Mouse (Mus musculus): ENCODE data around the gene Etv5. TPM values are rescaled to one million over a fixed set of nuclear protein-coding genes. Genes with fewer than 3 reads are reported as not detected.
"Not testable (repeated sequence)": the region's sequence is repeated elsewhere in the genome, so short reads cannot be mapped to it uniquely, and the experiment has no call there.

The Etv5 gene
- polyA plus RNA-seq, 1 experiment from 2014 or later: 13.4 TPM

- Histone ChIP-seq H3K36me3 (ENCODE audit: control insufficient read depth, insufficient read depth, low read length) (no peaks in the 10 kb centered on the region), H3K4me1 (ENCODE audit: control insufficient read depth, insufficient read depth, low read length) (no peaks in the 10 kb centered on the region), H3K9ac (ENCODE audit: low read length) (no peak overlapping the region), H3K27ac (ENCODE audit: low read depth, low read length) (no peak overlapping the region), H3K27me3 (ENCODE audit: control insufficient read depth, insufficient read depth, low read length) (no peaks in the 10 kb centered on the region), H3K9me3 (ENCODE audit: control insufficient read depth, low read length) (no peaks in the 10 kb centered on the region), H3K4me3 (ENCODE audit: low read depth, low read length) (no peak overlapping the region), H3K4me2 (no peak overlapping the region)
- WGBS: 84% methylated on average over 15 of the region's 15 CpGs
- ATAC-seq (ENCODE audit: low FRiP score) (no peak), DNase-seq (ENCODE audit: low spot score, missing footprints) (no peak)
These were observed 44.2 kb downstream of the Etv5 start for GRCm38 (mm10) chr16:22395093-22395844.

DNA sequence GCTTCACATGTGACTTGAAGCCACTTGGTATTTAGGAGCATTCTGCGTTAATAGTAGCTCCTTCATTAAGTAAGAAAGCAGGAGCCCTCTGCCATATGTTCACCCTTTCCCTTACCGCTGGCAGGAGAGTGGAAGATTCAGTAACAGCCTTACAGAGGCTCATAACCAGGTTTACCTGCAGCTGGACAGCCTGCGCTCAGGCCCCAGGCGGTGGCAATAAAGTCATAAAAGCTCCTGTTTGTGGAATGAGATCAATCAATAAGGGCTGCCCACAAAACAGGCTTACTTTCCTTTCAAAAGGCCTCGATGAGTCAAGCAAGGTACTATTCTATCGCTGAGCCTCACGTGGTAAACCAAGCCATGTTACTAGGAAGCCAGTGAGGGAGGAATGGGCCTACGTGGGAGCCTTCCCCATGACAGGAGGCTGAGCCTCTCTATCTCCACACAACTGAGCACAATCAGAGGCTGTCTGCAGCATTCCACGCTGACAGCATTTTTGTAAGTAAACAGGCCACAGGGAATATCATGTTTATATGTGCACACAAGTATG is 49.1 kb downstream of the Etv5 start:
- DNase-seq (ENCODE audit: low spot score, missing footprints): peak; percentile 51
- no peak overlapping the region for H3K4me2 ChIP-seq
- H3K36me3 ChIP-seq (ENCODE audit: control insufficient read depth, insufficient read depth, low read length): no peaks in the 10 kb centered on the region
- H3K4me3 ChIP-seq (ENCODE audit: low read depth, low read length): no peak overlapping the region
- no peak for ATAC-seq (ENCODE audit: low FRiP score)
- no peaks in the 10 kb centered on the region for H3K27me3 ChIP-seq (ENCODE audit: control insufficient read depth, insufficient read depth, low read length)
- H3K27ac ChIP-seq (ENCODE audit: low read depth, low read length): no peak overlapping the region
- no peak overlapping the region for H3K9ac ChIP-seq (ENCODE audit: low read length)
- WGBS: 88% methylated on average over 9 of the region's 9 CpGs
- H3K4me1 ChIP-seq (ENCODE audit: control insufficient read depth, insufficient read depth, low read length): no peaks in the 10 kb centered on the region
- H3K9me3 ChIP-seq (ENCODE audit: control insufficient read depth, low read length): no peaks in the 10 kb centered on the region

DNA sequence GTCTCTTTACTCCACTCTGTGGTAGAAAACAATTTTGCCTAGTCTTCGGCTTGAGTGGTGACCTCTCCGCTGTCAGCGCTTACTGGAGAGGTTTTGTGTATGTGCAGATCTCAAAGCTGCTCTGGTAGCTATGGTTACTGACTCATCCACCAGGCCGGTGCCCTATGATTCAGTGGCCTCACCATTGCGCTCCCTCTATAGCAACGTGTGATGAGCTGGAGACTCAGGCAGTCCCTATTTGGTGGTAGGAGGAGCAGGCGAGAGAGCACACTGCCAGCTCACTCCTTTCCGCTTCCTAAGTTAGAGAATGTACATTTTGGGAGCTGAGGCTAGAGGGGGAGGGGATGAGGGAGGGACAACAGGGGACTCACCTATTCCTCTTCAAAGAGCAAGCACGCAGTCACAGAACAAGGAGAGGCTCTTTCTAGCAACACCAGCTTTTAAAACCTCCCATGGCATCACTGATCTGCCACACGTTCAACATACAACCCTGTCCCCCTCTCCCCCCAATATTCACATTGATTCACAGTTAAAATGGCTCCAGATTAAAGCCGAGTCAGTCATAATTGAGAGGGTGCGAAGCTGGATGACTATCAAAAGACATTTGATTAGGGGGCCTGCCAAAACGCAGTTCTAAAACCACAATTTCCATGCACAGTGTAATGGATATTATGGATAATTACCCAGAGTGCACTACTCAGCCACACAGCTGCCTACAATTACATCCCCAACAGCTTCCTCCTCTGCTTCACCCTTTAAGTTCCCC is 50.2 kb downstream of the Etv5 start:
- ATAC-seq (ENCODE audit: low FRiP score): no peak
- Histone ChIP-seq H3K4me2 (no peak overlapping the region), H3K36me3 (ENCODE audit: control insufficient read depth, insufficient read depth, low read length) (no peaks in the 10 kb centered on the region), H3K9ac (ENCODE audit: low read length) (no peak overlapping the region), H3K4me1 (ENCODE audit: control insufficient read depth, insufficient read depth, low read length) (no peaks in the 10 kb centered on the region), H3K27ac (ENCODE audit: low read depth, low read length) (no peak overlapping the region), H3K9me3 (ENCODE audit: control insufficient read depth, low read length) (no peaks in the 10 kb centered on the region), H3K4me3 (ENCODE audit: low read depth, low read length) (no peak overlapping the region), H3K27me3 (ENCODE audit: control insufficient read depth, insufficient read depth, low read length) (no peaks in the 10 kb centered on the region)
- whole genome bisulfite sequencing: 83% methylated on average over 13 of the region's 13 CpGs
- DNase-seq (ENCODE audit: low spot score, missing footprints): peak; percentile 39

DNA sequence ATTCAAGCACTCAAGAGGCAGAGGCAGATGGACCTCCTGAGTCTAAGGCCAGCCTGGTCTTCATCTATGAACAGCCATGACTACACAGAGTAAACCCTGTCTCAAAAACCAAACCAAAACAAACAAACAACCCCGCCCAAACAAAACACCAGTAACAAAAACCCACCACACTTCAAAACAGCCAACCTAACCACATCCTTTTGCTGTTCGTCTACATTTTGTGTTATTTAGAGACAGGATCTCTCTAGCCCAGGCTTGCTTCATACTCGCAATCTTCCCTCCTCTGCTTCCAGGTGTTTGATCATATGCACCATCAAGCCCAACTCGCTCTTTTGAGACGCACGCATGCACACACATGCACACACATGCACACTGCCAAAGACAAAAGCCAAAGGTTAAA is 51.8 kb downstream of the Etv5 start:
- ATAC-seq (ENCODE audit: low FRiP score) (no peak), DNase-seq (ENCODE audit: low spot score, missing footprints) (peak; percentile 21)
- Histone ChIP-seq H3K4me3 (ENCODE audit: low read depth, low read length) (no peak overlapping the region), H3K9me3 (ENCODE audit: control insufficient read depth, low read length) (no peaks in the 10 kb centered on the region), H3K27ac (ENCODE audit: low read depth, low read length) (no peak overlapping the region), H3K4me1 (ENCODE audit: control insufficient read depth, insufficient read depth, low read length) (no peaks in the 10 kb centered on the region), H3K4me2 (no peak overlapping the region), H3K27me3 (ENCODE audit: control insufficient read depth, insufficient read depth, low read length) (no peaks in the 10 kb centered on the region), H3K9ac (ENCODE audit: low read length) (no peak overlapping the region), H3K36me3 (ENCODE audit: control insufficient read depth, insufficient read depth, low read length) (no peaks in the 10 kb centered on the region)
- 94% methylated on average over 6 of the region's 6 CpGs for WGBS

GRCm38 (mm10) chr16:22382018-22382417 is 57.5 kb downstream of the Etv5 start:
- not testable (repeated sequence) for H3K4me1 ChIP-seq (ENCODE audit: control insufficient read depth, insufficient read depth, low read length); H3K4me2 ChIP-seq; H3K27ac ChIP-seq (ENCODE audit: low read depth, low read length); DNase-seq (ENCODE audit: low spot score, missing footprints); H3K36me3 ChIP-seq (ENCODE audit: control insufficient read depth, insufficient read depth, low read length); H3K27me3 ChIP-seq (ENCODE audit: control insufficient read depth, insufficient read depth, low read length); ATAC-seq (ENCODE audit: low FRiP score); H3K4me3 ChIP-seq (ENCODE audit: low read depth, low read length); H3K9ac ChIP-seq (ENCODE audit: low read length); H3K9me3 ChIP-seq (ENCODE audit: control insufficient read depth, low read length)
- WGBS: 87% methylated on average over 6 of the region's 7 CpGs

DNA sequence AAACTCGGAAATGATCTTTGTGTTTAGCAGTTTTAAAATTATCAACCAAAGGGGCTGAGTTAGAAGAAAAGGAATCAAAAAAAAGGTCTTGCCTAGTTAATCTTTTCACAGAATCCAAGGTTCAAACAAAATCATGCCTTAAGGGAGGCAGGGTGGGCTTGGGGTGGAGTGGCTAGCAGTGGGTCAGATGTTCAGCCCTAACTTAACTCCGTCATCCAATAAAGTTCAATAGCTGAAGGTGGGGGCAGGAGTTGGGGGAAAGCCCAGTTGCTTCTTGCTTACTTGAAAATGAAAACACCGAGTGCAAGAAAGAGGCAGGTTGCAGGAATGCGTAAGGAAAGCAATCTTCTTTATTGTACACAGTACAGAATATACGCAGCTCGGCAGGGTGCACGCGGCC is 58.5 kb downstream of the Etv5 start:
- Histone ChIP-seq H3K27ac (ENCODE audit: low read depth, low read length) (no peak overlapping the region), H3K9me3 (ENCODE audit: control insufficient read depth, low read length) (no peaks in the 10 kb centered on the region), H3K4me1 (ENCODE audit: control insufficient read depth, insufficient read depth, low read length) (peaks cover 3% of the 10 kb centered on the region; the same call in 1 of the 2 replicates), H3K9ac (ENCODE audit: low read length) (no peak overlapping the region), H3K27me3 (ENCODE audit: control insufficient read depth, insufficient read depth, low read length) (no peaks in the 10 kb centered on the region), H3K36me3 (ENCODE audit: control insufficient read depth, insufficient read depth, low read length) (no peaks in the 10 kb centered on the region), H3K4me3 (ENCODE audit: low read depth, low read length) (no peak overlapping the region), H3K4me2 (no peak overlapping the region)
- ATAC-seq (ENCODE audit: low FRiP score) (no peak), DNase-seq (ENCODE audit: low spot score, missing footprints) (no peak)
- whole genome bisulfite sequencing: 83% methylated on average over 8 of the region's 8 CpGs

DNA sequence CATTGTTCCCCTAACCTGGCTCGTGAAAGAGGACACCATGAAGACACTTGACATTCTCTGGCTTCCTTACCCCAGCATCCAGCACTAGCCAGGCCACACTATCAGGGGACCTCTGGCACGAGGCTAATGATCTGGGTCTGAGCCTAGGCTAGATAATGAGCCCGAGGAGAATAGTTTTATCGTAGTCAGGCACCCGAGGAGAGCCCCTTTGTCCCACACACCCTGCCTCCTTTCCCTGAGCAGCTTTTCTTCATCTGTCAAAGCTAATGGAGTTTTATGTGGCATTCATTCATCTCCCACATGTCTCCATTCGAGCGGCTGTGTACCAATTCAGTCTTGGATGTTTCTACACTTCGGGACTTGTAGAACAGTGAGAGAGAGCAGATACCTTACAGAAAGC is 59.5 kb downstream of the Etv5 start:
- ATAC-seq (ENCODE audit: low FRiP score) (no peak), DNase-seq (ENCODE audit: low spot score, missing footprints) (peak; percentile 51)
- no peaks in the 10 kb centered on the region for H3K9me3 ChIP-seq (ENCODE audit: control insufficient read depth, low read length)
- no peak overlapping the region for H3K9ac ChIP-seq (ENCODE audit: low read length)
- no peak overlapping the region for H3K27ac ChIP-seq (ENCODE audit: low read depth, low read length)
- no peaks in the 10 kb centered on the region for H3K36me3 ChIP-seq (ENCODE audit: control insufficient read depth, insufficient read depth, low read length)
- no peak overlapping the region for H3K4me2 ChIP-seq
- WGBS: 36% methylated on average over 8 of the region's 8 CpGs
- H3K4me1 ChIP-seq (ENCODE audit: control insufficient read depth, insufficient read depth, low read length): peaks cover 3% of the 10 kb centered on the region; the same call in 1 of the 2 replicates
- no peak overlapping the region for H3K4me3 ChIP-seq (ENCODE audit: low read depth, low read length)
- H3K27me3 ChIP-seq (ENCODE audit: control insufficient read depth, insufficient read depth, low read length): no peaks in the 10 kb centered on the region

GRCm38 (mm10) chr16:22379342-22379741 is 60.2 kb downstream of the Etv5 start:
- H3K4me1 ChIP-seq (ENCODE audit: control insufficient read depth, insufficient read depth, low read length): peaks cover 3% of the 10 kb centered on the region; the same call in 1 of the 2 replicates
- no peak overlapping the region for H3K4me2 ChIP-seq
- ATAC-seq (ENCODE audit: low FRiP score): no peak

DNA sequence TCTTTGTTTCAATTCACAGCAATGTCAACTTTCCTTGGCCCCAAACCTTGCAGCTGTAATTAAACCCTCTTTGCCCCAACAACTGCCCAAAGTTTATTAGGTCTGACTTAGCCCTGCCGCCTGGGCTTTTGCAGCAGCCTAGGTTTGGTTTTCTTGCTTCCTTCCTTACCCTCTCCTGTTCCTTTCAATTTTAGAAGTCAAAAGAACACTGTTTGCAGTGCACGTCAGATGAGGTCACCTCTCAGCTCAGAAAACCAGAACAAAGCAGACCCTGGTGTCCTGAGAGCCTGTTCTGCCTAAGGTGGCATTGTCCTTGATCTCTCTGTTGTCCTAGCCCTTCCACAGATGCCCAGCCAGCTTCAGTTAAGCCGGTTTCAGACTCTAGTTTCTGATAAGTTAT is 61.8 kb downstream of the Etv5 start:
- no peaks in the 10 kb centered on the region for H3K36me3 ChIP-seq (ENCODE audit: control insufficient read depth, insufficient read depth, low read length)
- H3K27ac ChIP-seq (ENCODE audit: low read depth, low read length): no peak overlapping the region
- no peak overlapping the region for H3K4me2 ChIP-seq
- no peaks in the 10 kb centered on the region for H3K27me3 ChIP-seq (ENCODE audit: control insufficient read depth, insufficient read depth, low read length)
- H3K4me3 ChIP-seq (ENCODE audit: low read depth, low read length): no peak overlapping the region
- WGBS: 55% methylated on average over 3 of the region's 3 CpGs
- ATAC-seq (ENCODE audit: low FRiP score): no peak
- H3K4me1 ChIP-seq (ENCODE audit: control insufficient read depth, insufficient read depth, low read length): peaks cover 3% of the 10 kb centered on the region; the same call in 1 of the 2 replicates
- H3K9me3 ChIP-seq (ENCODE audit: control insufficient read depth, low read length): no peaks in the 10 kb centered on the region
- peak; percentile 66 for DNase-seq (ENCODE audit: low spot score, missing footprints)
- H3K9ac ChIP-seq (ENCODE audit: low read length): no peak overlapping the region

More at GRCm38 (mm10) chr16:22379342-22379741, 60.2 kb downstream of the Etv5 start:
- Histone ChIP-seq H3K4me3 (ENCODE audit: low read depth, low read length) (no peak overlapping the region), H3K27ac (ENCODE audit: low read depth, low read length) (no peak overlapping the region), H3K9me3 (ENCODE audit: control insufficient read depth, low read length) (no peaks in the 10 kb centered on the region), H3K9ac (ENCODE audit: low read length) (no peak overlapping the region), H3K27me3 (ENCODE audit: control insufficient read depth, insufficient read depth, low read length) (no peaks in the 10 kb centered on the region), H3K36me3 (ENCODE audit: control insufficient read depth, insufficient read depth, low read length) (no peaks in the 10 kb centered on the region)
- DNase-seq (ENCODE audit: low spot score, missing footprints): peak; percentile 75
- 88% methylated on average over 4 of the region's 4 CpGs for WGBS
